Mouse (Mus musculus) frontal cortex, adult 2 months (tissue): ENCODE data around the gene Gcsh. TPM values are rescaled to one million over a fixed set of nuclear protein-coding genes. Genes with fewer than 3 reads are reported as not detected.

Source experiments
- polyA plus RNA-seq: library from polyadenylated mRNA; depleted of rRNA; stranded (reverse); fragments of >200 nt; gene quantifications from 2 replicates; pipeline ENCODE4 v1.2.3, GENCODE M21; 2012; rRNA removed

Gcsh gene
- polyA plus RNA-seq, 1 experiment = 96.3 TPM

Other genes starting within 250 kb of the Gcsh start
- gene Cmc2, start 72.1 kb downstream of the Gcsh start, polyA plus RNA-seq = 18.6 and 19.8 TPM in 2 replicates
- 1.7 and 2.1 TPM in 2 replicates for gene Cenpn, start 71.8 kb downstream of the Gcsh start, polyA plus RNA-seq
- 31.6 and 33.1 TPM in 2 replicates for gene Atmin, start 50.1 kb downstream of the Gcsh start, polyA plus RNA-seq
- 5.8 and 6.0 TPM in 2 replicates for gene 1700030J22Rik, start 14.6 kb downstream of the Gcsh start, polyA plus RNA-seq
- 0.10 and 0.11 TPM in 2 replicates for gene Pkd1l2, start 88.9 kb upstream of the Gcsh start, polyA plus RNA-seq
- 0.04 and 0.08 TPM in 2 replicates for gene Bco1, start 102.3 kb upstream of the Gcsh start, polyA plus RNA-seq
- gene Gan, start 164.6 kb upstream of the Gcsh start, polyA plus RNA-seq = 8.1 and 8.6 TPM in 2 replicates